Comparison of ENCODE assay signal across 9 mouse cellular contexts in the genomic region with DNA sequence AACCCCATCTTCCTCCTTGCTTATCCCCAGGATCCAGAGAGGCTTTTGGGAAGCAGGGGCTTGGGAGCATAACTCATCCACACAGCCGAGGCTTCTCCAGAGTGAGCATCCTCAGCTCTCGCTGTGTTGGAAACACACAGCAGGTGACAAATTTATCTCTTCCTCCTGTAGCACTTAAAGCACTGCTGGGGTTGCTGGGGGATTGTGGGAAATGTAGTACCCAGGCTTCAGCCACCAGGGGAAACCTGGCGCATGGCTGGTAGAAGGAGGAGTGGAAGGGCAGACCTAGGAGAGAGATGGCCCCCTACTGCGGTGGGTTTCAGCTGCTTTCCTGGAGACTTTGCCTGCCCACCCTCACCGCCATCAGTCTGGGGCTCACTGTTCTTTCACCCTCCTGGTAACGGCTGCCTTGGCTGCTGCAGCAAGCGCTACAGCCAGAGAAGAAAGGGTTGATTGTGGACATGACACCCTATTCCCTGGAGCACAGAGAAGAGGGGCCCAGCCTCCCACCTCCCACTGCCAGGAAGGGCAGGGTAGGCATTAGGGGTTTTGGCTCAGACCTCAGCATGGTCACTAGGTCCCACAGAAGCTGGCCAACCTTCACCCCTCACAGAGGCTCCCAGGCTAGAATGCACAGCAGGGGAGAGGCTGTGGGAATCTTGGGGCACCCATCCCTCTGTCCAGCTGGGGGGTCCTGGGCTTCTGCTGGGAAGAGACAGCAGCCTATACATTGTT. TPM values are rescaled to one million over a fixed set of nuclear protein-coding genes. Genes with fewer than 3 reads are reported as not detected.
DNase-seq lines count a peak whose midpoint lies in the region; ATAC-seq and TF ChIP-seq lines count a peak whose summit lies in the region.
"Had no signal": no experiment of that assay in that cellular context is flagged by ENCODE, and none has a peak within 500 bp of the region (broad histone marks: within the 10 kb centered on the region; RNA-seq: fewer than 3 reads in every experiment).

No protein-coding gene starts in this region.

- no peak for TF ChIP-seq POLR2A in lung, adult 2 months (IDR thresholded peaks at IDR 0.05; ENCODE audit: borderline replicate concordance, extremely low read depth, low read depth, low read length)

- H3K4me3 ChIP-seq in lung, adult 2 months (replicated peaks; ENCODE audit: extremely low read depth, low read depth, low read length) = no peak overlapping the region
- no peak overlapping the region for H3K4me3 ChIP-seq in embryonic facial prominence, embryonic 11.5 days (ENCODE audit: low read depth, low read length)
- H3K4me3 ChIP-seq: limb, embryonic 13.5 days; stomach, embryonic 15.5 days had no signal

- no peak for ATAC-seq in embryonic facial prominence, embryonic 11.5 days (replicated peaks; ENCODE audit: insufficient number of reproducible peaks, low FRiP score, low TSS enrichment, low read depth)
- no peak for ATAC-seq in activated CD4-positive, CD25-positive, alpha-beta regulatory T cell, adult 4 months

- 0 out of 2 replicates have a peak, but pooled peaks have one; percentile 3 for TF ChIP-seq CTCF in lung, adult 2 months (IDR thresholded peaks at IDR 0.05; ENCODE audit: insufficient read depth, low read length)

- H3K9ac ChIP-seq in embryonic facial prominence, embryonic 11.5 days (replicated peaks; ENCODE audit: low read length) = no peak overlapping the region
- H3K9ac ChIP-seq: limb, embryonic 13.5 days; stomach, embryonic 15.5 days had no signal

- H3K9me3 ChIP-seq in embryonic facial prominence, embryonic 11.5 days (replicated peaks; ENCODE audit: control insufficient read depth, low read length) = no peaks in the 10 kb centered on the region
- H3K9me3 ChIP-seq: limb, embryonic 13.5 days; stomach, embryonic 15.5 days had no signal

- H3K4me1 ChIP-seq in lung, adult 2 months (ENCODE audit: control insufficient read depth, insufficient read depth, low read length) = peaks cover 13% of the 10 kb centered on the region
- peaks cover 4% of the 10 kb centered on the region for H3K4me1 ChIP-seq in embryonic facial prominence, embryonic 11.5 days (ENCODE audit: control insufficient read depth, insufficient read depth, low read length)

- no peak overlapping the region for H3K4me2 ChIP-seq in embryonic facial prominence, embryonic 11.5 days (ENCODE audit: low read depth, low read length)
- H3K4me2 ChIP-seq: limb, embryonic 13.5 days; stomach, embryonic 15.5 days had no signal

- H3K27me3 ChIP-seq in embryonic facial prominence, embryonic 11.5 days (ENCODE audit: control insufficient read depth, insufficient read depth, low read length) = no peaks in the 10 kb centered on the region

- no peak overlapping the region for H3K27ac ChIP-seq in embryonic facial prominence, embryonic 11.5 days (replicated peaks; ENCODE audit: low read depth, low read length)
- H3K27ac ChIP-seq: limb, embryonic 13.5 days; stomach, embryonic 15.5 days had no signal

- no peak for DNase-seq in lung, adult 2 months
- no peak for DNase-seq in lung, postnatal 4 days
- peak; percentile 50 for DNase-seq in embryonic facial prominence, embryonic 11.5 days (ENCODE audit: low spot score)
- peak; percentile 30 for DNase-seq in layer of hippocampus, adult 9-11 months
- peak; percentile 78 for DNase-seq in retina, postnatal 1 day
- no peak for DNase-seq in urinary bladder, postnatal 4 days (ENCODE audit: low spot score in 2 of 2)

- whole genome bisulfite sequencing in lung, adult 2 months = 64% methylated on average over 7 of the region's 7 CpGs
- WGBS in embryonic facial prominence, embryonic 11.5 days = 26% methylated on average over 7 of the region's 7 CpGs

- no peaks in the 10 kb centered on the region for H3K36me3 ChIP-seq in embryonic facial prominence, embryonic 11.5 days (replicated peaks; ENCODE audit: control insufficient read depth, insufficient read depth, low read depth, low read length)
- H3K36me3 ChIP-seq: limb, embryonic 13.5 days; stomach, embryonic 15.5 days had no signal

RNA-seq across cellular contexts. Expression of a gene that starts 3.1 kb away (rescaled TPM):
- 179 and 202 TPM in 2 replicates for polyA plus RNA-seq in lung, adult 2 months (2012; rRNA removed)
- 1.1 and 1.2 TPM in 2 replicates for polyA plus RNA-seq in embryonic facial prominence, embryonic 11.5 days (2014; fragmentation: Nextera tagmentation; extraction: Ambion mirVana)
- not detected for polyA plus RNA-seq in activated CD4-positive, CD25-positive, alpha-beta regulatory T cell, adult 4 months (2017; shearing (Covaris generic))

RNA-seq across cellular contexts. Expression of a gene that starts 16.5 kb away (rescaled TPM):
- polyA plus RNA-seq in lung, adult 2 months (2012; rRNA removed) = 1.6 and 3.1 TPM in 2 replicates
- 0.59 and 0.88 TPM in 2 replicates for polyA plus RNA-seq in embryonic facial prominence, embryonic 11.5 days (2014; fragmentation: Nextera tagmentation; extraction: Ambion mirVana)
- polyA plus RNA-seq in activated CD4-positive, CD25-positive, alpha-beta regulatory T cell, adult 4 months (2017; shearing (Covaris generic)) = not detected

Comparison
In these comparisons a context has a peak if more than half of its experiments do, and no peak if none do; other contexts are left out.
1. DNase-seq: peak in embryonic facial prominence, embryonic 11.5 days (single experiment), layer of hippocampus, adult 9-11 months (single experiment) and retina, postnatal 1 day (single experiment); none in lung, adult 2 months (single experiment), lung, postnatal 4 days (0 of 2) and urinary bladder, postnatal 4 days (0 of 2).
2. RNA of a gene that starts 3.1 kb away (polyA plus RNA-seq): 179 to 202 TPM in lung, adult 2 months; 1.1 to 1.2 TPM in embryonic facial prominence, embryonic 11.5 days and not detected in activated CD4-positive, CD25-positive, alpha-beta regulatory T cell, adult 4 months; every median in the first group is over 10 times any median in the second.